Mouse (Mus musculus) liver, postnatal 0 days (tissue): ENCODE measurements around the gene Art3. TPM values are rescaled to one million over a fixed set of nuclear protein-coding genes. Genes with fewer than 3 reads are reported as not detected.
A peak's percentile ranks its signal among the peaks of the same experiment; 100 is the strongest.

Experiments
- ATAC-seq: fragments of 200-750 bp; cut with Nextera tagmentation; 2 replicates; pipeline ENCODE4 v1.8.0; 2017; ENCODE audit warnings: mild to moderate bottlenecking, moderate library complexity
- DNase-seq: peaks from one replicate; pipeline ENCODE4 v3.0.0-alpha.2; 2016
- H3K27ac ChIP-seq: fragments of 300-500 bp; sonication (generic); 2 replicates; pipeline ENCODE4 v1.5.1; 2014; ENCODE audit warnings: antibody characterized with exemption, moderate library complexity, mild to moderate bottlenecking, low read depth
- H3K27me3 ChIP-seq: fragments of 300-500 bp; sonication (generic); 2 replicates; pipeline ENCODE4 v1.6.1; 2014; ENCODE audit warnings: low read length, control low read depth, mixed read lengths; ENCODE audit not compliant: insufficient read depth
- H3K36me3 ChIP-seq: fragments of 300-500 bp; sonication (generic); replicated peaks from 2 replicates; pipeline ENCODE4 v1.6.1; 2014; ENCODE audit warnings: mild to moderate bottlenecking, control low read depth, low read length, moderate library complexity, mixed read lengths; ENCODE audit not compliant: insufficient read depth
- H3K4me1 ChIP-seq: fragments of 300-500 bp; sonication (generic); 2 replicates; pipeline ENCODE4 v1.6.1; 2014; ENCODE audit warnings: antibody characterized with exemption, mild to moderate bottlenecking, control low read depth; ENCODE audit not compliant: insufficient read depth
- H3K4me2 ChIP-seq: fragments of 300-500 bp; sonication (generic); 2 replicates; pipeline ENCODE4 v1.6.1; 2014; ENCODE audit warnings: low read depth, mild to moderate bottlenecking, low read length, moderate library complexity, mixed read lengths
- H3K4me3 ChIP-seq: fragments of 300-500 bp; sonication (generic); 2 replicates; pipeline ENCODE4 v1.5.1; 2014; ENCODE audit warnings: low read depth, low read length
- H3K9ac ChIP-seq: fragments of 300-500 bp; sonication (generic); replicated peaks from 2 replicates; pipeline ENCODE4 v1.6.1; 2014; ENCODE audit warnings: mild to moderate bottlenecking, moderate library complexity
- H3K9me3 ChIP-seq: fragments of 300-500 bp; sonication (generic); 2 replicates; pipeline ENCODE4 v1.6.1; 2016; ENCODE audit warnings: mild to moderate bottlenecking, control low read depth, low read length, mixed read lengths
- CTCF ChIP-seq: sonication (generic); IDR thresholded peaks from 2 replicates; pipeline ENCODE4 v1.5.1; 2016; ENCODE audit warnings: antibody characterized with exemption, low read depth
- EP300 ChIP-seq: IDR thresholded peaks from 2 replicates; pipeline ENCODE4 v1.6.1; 2016; ENCODE audit warnings: antibody characterized with exemption, low read depth, mild to moderate bottlenecking
- WGBS: fragments of 180-500 bp; shearing (Covaris S2); extraction: QIAGEN DNeasy Blood & Tissue Kit; methylation state at CpG from one replicate; pipeline ENCODE4 v1.1.7; 2014; ENCODE audit not compliant: insufficient replicate concordance; 5-methylcytosine and 5-hydroxymethylcytosine counted together
- polyA plus RNA-seq: library from polyadenylated mRNA; unstranded; fragments of >200 nt; fragmentation: Nextera tagmentation; extraction: Ambion mirVana; gene quantifications from 2 replicates; pipeline ENCODE4 v1.2.1, GENCODE M21; 2015

Art3 gene
- polyA plus RNA-seq, 1 experiment from 2014 or later: 2.3 TPM

GRCm38 (mm10) chr5:92442914-92443313, 111.3 kb downstream of the Art3 start:
- ATAC-seq: peak; percentile 17
- no peak for DNase-seq
- Histone ChIP-seq H3K4me2 (no peak overlapping the region), H3K4me1 (peaks cover 9% of the 10 kb centered on the region), H3K4me3 (no peak overlapping the region), H3K9me3 (no peaks in the 10 kb centered on the region), H3K36me3 (peaks cover 24% of the 10 kb centered on the region), H3K9ac (no peak overlapping the region), H3K27ac (peak overlapping the region; percentile 62), H3K27me3 (no peaks in the 10 kb centered on the region)
- WGBS: 43% methylated on average over 7 of the region's 7 CpGs
- TF ChIP-seq CTCF: no peak
- TF ChIP-seq EP300: no peak

DNA sequence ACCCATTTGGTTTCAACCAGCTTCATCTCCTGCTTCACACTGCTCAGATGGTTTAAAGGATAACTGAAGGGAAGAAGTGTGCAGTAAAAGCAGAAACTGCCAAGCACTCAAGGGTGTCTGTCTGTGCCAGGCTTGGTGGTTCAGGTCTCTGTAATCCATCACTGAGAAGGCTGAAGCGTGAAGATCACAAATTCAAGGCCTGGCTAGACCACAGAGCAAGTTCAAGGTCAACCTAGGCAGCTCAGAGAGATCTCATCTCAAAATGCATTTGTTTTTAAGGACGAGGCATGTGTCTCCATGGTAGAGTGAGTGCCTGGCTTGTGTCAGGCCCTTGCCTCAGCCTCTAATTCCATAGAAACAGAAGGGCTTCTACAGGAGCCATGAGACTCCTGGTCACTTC, 113.4 kb downstream of the Art3 start:
- H3K27ac ChIP-seq: no peak overlapping the region
- no peak overlapping the region for H3K4me3 ChIP-seq
- ATAC-seq: no peak
- H3K27me3 ChIP-seq: no peaks in the 10 kb centered on the region
- peaks cover 3% of the 10 kb centered on the region; the same call in 1 of the 2 replicates for H3K4me1 ChIP-seq
- TF ChIP-seq CTCF (no peak), EP300 (no peak)
- H3K9me3 ChIP-seq: no peaks in the 10 kb centered on the region
- WGBS: 95% methylated on average over 2 of the region's 2 CpGs
- H3K9ac ChIP-seq: no peak overlapping the region
- H3K36me3 ChIP-seq: peaks cover 42% of the 10 kb centered on the region
- no peak overlapping the region for H3K4me2 ChIP-seq
- DNase-seq: no peak

DNA sequence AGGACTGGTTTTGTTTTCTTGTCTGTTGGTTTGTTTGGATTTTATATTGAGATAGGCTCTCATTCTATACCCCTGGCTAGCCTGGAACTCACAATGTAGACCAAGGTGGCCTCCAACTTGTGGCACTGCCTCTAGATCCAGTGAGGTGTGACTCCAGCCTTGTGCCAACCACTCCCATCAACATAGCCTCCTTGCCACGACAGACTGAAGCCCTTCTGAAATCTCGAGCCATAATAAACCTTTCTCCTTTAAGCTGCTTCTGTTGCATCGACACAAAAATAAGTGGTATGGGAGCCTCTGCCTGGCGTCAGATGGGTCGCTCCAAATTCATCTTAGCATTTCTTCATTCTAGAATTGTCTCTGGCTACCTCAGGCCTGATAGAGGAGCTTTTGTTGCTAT, 115.1 kb downstream of the Art3 start:
- no peak overlapping the region for H3K9ac ChIP-seq
- H3K4me2 ChIP-seq: no peak overlapping the region
- no peak overlapping the region for H3K4me3 ChIP-seq
- WGBS: 87% methylated on average over 5 of the region's 5 CpGs
- peaks cover 59% of the 10 kb centered on the region for H3K36me3 ChIP-seq
- no peaks in the 10 kb centered on the region for H3K9me3 ChIP-seq
- H3K4me1 ChIP-seq: no peaks in the 10 kb centered on the region
- no peak for DNase-seq
- no peaks in the 10 kb centered on the region for H3K27me3 ChIP-seq
- no peak overlapping the region for H3K27ac ChIP-seq
- TF ChIP-seq CTCF: no peak
- TF ChIP-seq EP300: no peak
- ATAC-seq: no peak

DNA sequence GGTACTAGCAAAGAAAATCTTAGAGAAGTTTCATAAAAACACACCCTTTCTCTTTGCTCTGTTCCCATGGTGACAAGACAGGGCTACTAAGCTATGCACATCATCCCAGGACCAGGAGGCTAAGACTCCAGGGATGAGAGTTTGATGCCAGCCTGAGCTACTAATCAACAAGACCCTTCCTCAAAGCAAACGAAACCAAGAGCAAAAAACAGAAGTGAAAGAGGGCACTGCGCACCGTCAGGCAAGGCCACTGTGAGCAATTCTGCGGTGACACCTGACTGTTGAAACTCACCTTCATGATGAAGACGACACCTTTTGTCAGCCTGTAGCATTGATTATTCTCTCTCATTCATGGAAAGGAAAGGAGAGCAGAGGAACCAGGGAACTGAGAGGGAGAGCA, 121.2 kb downstream of the Art3 start:
- H3K4me3 ChIP-seq: no peak overlapping the region
- no peak overlapping the region for H3K9ac ChIP-seq
- H3K4me1 ChIP-seq: 0 out of 2 replicates have a peak, but pooled peaks cover 2% of the 10 kb centered on the region
- DNase-seq (no peak), ATAC-seq (no peak)
- H3K27ac ChIP-seq: no peak overlapping the region
- peaks cover 65% of the 10 kb centered on the region for H3K36me3 ChIP-seq
- WGBS: 84% methylated on average over 5 of the region's 5 CpGs
- H3K4me2 ChIP-seq: no peak overlapping the region
- no peaks in the 10 kb centered on the region for H3K27me3 ChIP-seq
- no peaks in the 10 kb centered on the region for H3K9me3 ChIP-seq
- TF ChIP-seq EP300 (no peak), CTCF (no peak)

GRCm38 (mm10) chr5:92457410-92457809, 125.8 kb downstream of the Art3 start:
- H3K27ac ChIP-seq: no peak overlapping the region
- peaks cover 38% of the 10 kb centered on the region for H3K36me3 ChIP-seq
- WGBS: 47% methylated on average over 2 of the region's 2 CpGs
- peak; percentile 46; the same call in 1 of the 2 replicates for TF ChIP-seq EP300
- no peak for TF ChIP-seq CTCF
- no peak overlapping the region for H3K4me3 ChIP-seq
- H3K4me1 ChIP-seq: 0 out of 2 replicates have a peak, but pooled peaks cover 2% of the 10 kb centered on the region
- DNase-seq: no peak
- peak; percentile 33; the same call in 1 of the 2 replicates for ATAC-seq
- no peak overlapping the region for H3K9ac ChIP-seq
- H3K9me3 ChIP-seq: no peaks in the 10 kb centered on the region
- H3K4me2 ChIP-seq: no peak overlapping the region
- no peaks in the 10 kb centered on the region for H3K27me3 ChIP-seq

DNA sequence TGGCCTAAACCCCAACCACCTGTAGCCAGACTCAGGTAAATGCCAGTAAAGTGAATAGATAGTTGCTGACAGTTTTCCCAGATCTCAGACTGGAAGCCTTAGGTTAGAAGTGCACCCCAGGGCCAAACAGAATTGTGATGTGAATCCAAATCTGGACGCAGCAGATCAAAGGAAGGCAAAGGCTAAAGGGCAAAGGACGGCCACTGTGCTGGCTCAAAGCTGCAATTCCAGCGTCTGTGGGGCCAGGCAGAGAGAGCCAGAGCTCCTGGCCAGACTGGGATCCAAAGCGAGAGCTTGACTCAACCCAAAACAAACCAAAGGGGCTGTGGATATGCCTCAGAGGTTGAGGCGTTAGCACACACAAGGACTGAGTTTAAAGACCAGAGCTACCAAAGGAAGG, 127.1 kb downstream of the Art3 start:
- Histone ChIP-seq H3K4me3 (no peak overlapping the region), H3K27ac (no peak overlapping the region), H3K27me3 (no peaks in the 10 kb centered on the region), H3K4me2 (no peak overlapping the region), H3K4me1 (0 out of 2 replicates have a peak, but pooled peaks cover 2% of the 10 kb centered on the region), H3K9ac (no peak overlapping the region), H3K36me3 (peaks cover 30% of the 10 kb centered on the region), H3K9me3 (no peaks in the 10 kb centered on the region)
- ATAC-seq (peak; percentile 54), DNase-seq (peak; percentile 37)
- no peak for TF ChIP-seq CTCF
- no peak for TF ChIP-seq EP300
- 49% methylated on average over 5 of the region's 5 CpGs for WGBS
